Mouse (Mus musculus) spleen, adult 2 months (tissue): ENCODE measurements at regions not wholly inside any gene's neighbourhood (a gene's known extent, or its start where the extent isn't known, plus 50 kb on each side); places are given as distances from the start of the nearest gene placed in this dataset.

Source experiments
- CTCF ChIP-seq: fragments of 200-500 bp; IDR thresholded peaks from 2 replicates; pipeline ENCODE4 v1.5.1; 2011; ENCODE audit warnings: mild to moderate bottlenecking, inconsistent platforms; ENCODE audit not compliant: insufficient read depth, insufficient read length, insufficient replicate concordance; ENCODE audit errors: extremely low read depth
- POLR2A ChIP-seq: fragments of 200-500 bp; IDR thresholded peaks from 2 replicates; pipeline ENCODE4 v1.6.1; 2011; ENCODE audit warnings: low read depth, low read length, inconsistent platforms

GRCm38 (mm10) chr9:32046791-32047190, 69.1 kb upstream of the Arhgap32 start:
- TF ChIP-seq CTCF (no peak), POLR2A (no peak)
